Mouse (Mus musculus) embryonic facial prominence, embryonic 12.5 days (tissue): ENCODE results near the gene Tnnc2. TPM values are rescaled to one million over a fixed set of nuclear protein-coding genes. Genes with fewer than 3 reads are reported as not detected.

Experiments used
- ATAC-seq: fragments of 200-750 bp; cut with Nextera tagmentation; 2 replicates; pipeline ENCODE4 v1.8.0; 2017; ENCODE audit not compliant: insufficient number of reproducible peaks, insufficient read depth, low FRiP score, low TSS enrichment
- H3K27ac ChIP-seq: fragments of 300-500 bp; sonication (generic); 2 replicates; pipeline ENCODE4 v1.5.1; 2016; ENCODE audit warnings: mild to moderate bottlenecking
- H3K27me3 ChIP-seq: fragments of 300-500 bp; sonication (generic); 2 replicates; pipeline ENCODE4 v1.6.1; 2016; ENCODE audit warnings: mild to moderate bottlenecking, moderate library complexity
- H3K36me3 ChIP-seq: fragments of 300-500 bp; sonication (generic); 2 replicates; pipeline ENCODE4 v1.6.1; 2016; ENCODE audit warnings: mild to moderate bottlenecking
- H3K4me1 ChIP-seq: fragments of 300-500 bp; sonication (generic); 2 replicates; pipeline ENCODE4 v1.6.1; 2016
- H3K4me2 ChIP-seq: fragments of 300-500 bp; sonication (generic); replicated peaks from 2 replicates; pipeline ENCODE4 v1.6.1; 2016; ENCODE audit warnings: mild to moderate bottlenecking, moderate library complexity
- H3K4me3 ChIP-seq: fragments of 300-500 bp; sonication (generic); 2 replicates; pipeline ENCODE4 v1.5.1; 2016; ENCODE audit warnings: mild to moderate bottlenecking
- H3K9ac ChIP-seq: fragments of 300-500 bp; sonication (generic); 2 replicates; pipeline ENCODE4 v1.6.1; 2016; ENCODE audit warnings: mild to moderate bottlenecking, moderate library complexity
- H3K9me3 ChIP-seq: fragments of 300-500 bp; sonication (generic); 2 replicates; pipeline ENCODE4 v1.6.1; 2016; ENCODE audit warnings: mild to moderate bottlenecking, moderate library complexity
- WGBS: fragments of 180-500 bp; shearing (Covaris S2); methylation state at CpG from one replicate; pipeline ENCODE4 v1.1.7; 2016; 5-methylcytosine and 5-hydroxymethylcytosine counted together
- polyA plus RNA-seq: library from polyadenylated mRNA; unstranded; fragments of >200 nt; fragmentation: Nextera tagmentation; extraction: Ambion mirVana; gene quantifications from 2 replicates; pipeline ENCODE4 v1.2.1, GENCODE M21; 2016

Tnnc2 gene
- polyA plus RNA-seq, 1 experiment from 2014 or later = 40.6 TPM

DNA sequence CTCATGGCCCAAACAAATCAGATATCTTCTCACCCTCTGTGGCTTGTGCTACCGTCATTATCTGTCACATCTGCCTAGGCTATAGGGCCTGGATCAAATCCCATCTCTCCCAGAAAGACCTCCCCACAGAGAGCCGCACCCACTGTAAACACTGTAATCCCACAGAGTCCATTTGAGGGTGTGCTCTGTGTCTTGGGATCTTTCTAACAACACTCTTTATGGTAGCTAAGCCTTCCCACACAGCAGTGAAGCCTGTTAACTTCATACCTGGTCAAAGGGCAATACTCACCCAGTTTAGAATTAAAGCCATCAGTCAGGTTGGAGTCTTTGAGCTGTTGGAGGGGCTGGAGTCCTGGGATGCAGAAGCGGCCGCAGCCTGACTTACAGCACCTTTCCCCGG is 48.0 kb downstream of the Tnnc2 start:
- no peak overlapping the region for H3K4me2 ChIP-seq
- no peaks in the 10 kb centered on the region for H3K36me3 ChIP-seq
- ATAC-seq = no peak
- H3K27me3 ChIP-seq = no peaks in the 10 kb centered on the region
- no peaks in the 10 kb centered on the region for H3K9me3 ChIP-seq
- H3K9ac ChIP-seq = no peak overlapping the region
- H3K27ac ChIP-seq = no peak overlapping the region
- H3K4me1 ChIP-seq = no peaks in the 10 kb centered on the region
- no peak overlapping the region for H3K4me3 ChIP-seq
- 78% methylated on average over 5 of the region's 5 CpGs for WGBS

Other genes with a start within 250 kb of the Tnnc2 start
- gene Wfdc2, start 217.6 kb downstream of the Tnnc2 start, polyA plus RNA-seq = 49.9 and 59.6 TPM in 2 replicates
- not detected in 2 replicates for gene Spint3, start 206.5 kb downstream of the Tnnc2 start, polyA plus RNA-seq
- not detected in 2 replicates for gene Wfdc6a, start 194.5 kb downstream of the Tnnc2 start, polyA plus RNA-seq
- not detected in 2 replicates for gene Eppin, start 186.4 kb downstream of the Tnnc2 start, polyA plus RNA-seq
- gene Wfdc6b, start 166.4 kb downstream of the Tnnc2 start, polyA plus RNA-seq = not detected in 2 replicates
- gene Wfdc8, start 166.3 kb downstream of the Tnnc2 start, polyA plus RNA-seq = not detected in 2 replicates
- not detected in 2 replicates for gene Wfdc16, start 141.2 kb downstream of the Tnnc2 start, polyA plus RNA-seq
- gene Wfdc10, start 123.9 kb downstream of the Tnnc2 start, polyA plus RNA-seq = not detected in 2 replicates
- gene Wfdc9, start 123.4 kb downstream of the Tnnc2 start, polyA plus RNA-seq = not detected in 2 replicates
- gene Wfdc11, start 105.9 kb downstream of the Tnnc2 start, polyA plus RNA-seq = not detected in 2 replicates
- 0.45 TPM in 1 of 2 replicates, not detected in the other for gene Wfdc13, start 94.9 kb downstream of the Tnnc2 start, polyA plus RNA-seq
- gene Spint4, start 81.5 kb downstream of the Tnnc2 start, polyA plus RNA-seq = not detected in 2 replicates
- not detected in 2 replicates for gene Spint5, start 64.7 kb downstream of the Tnnc2 start, polyA plus RNA-seq
- gene Wfdc3, start 34.0 kb downstream of the Tnnc2 start, polyA plus RNA-seq = 0.72 and 1.3 TPM in 2 replicates
- 92.5 and 97.1 TPM in 2 replicates for gene Dnttip1, start 34.0 kb downstream of the Tnnc2 start, polyA plus RNA-seq
- gene Ube2c, start 10.1 kb downstream of the Tnnc2 start, polyA plus RNA-seq = 472 and 488 TPM in 2 replicates
- 18.3 and 19.6 TPM in 2 replicates for gene Snx21, start 5.9 kb upstream of the Tnnc2 start, polyA plus RNA-seq
- 16.8 and 16.9 TPM in 2 replicates for gene Acot8, start 24.9 kb upstream of the Tnnc2 start, polyA plus RNA-seq
- gene Zswim3, start 25.1 kb upstream of the Tnnc2 start, polyA plus RNA-seq = 9.0 and 9.5 TPM in 2 replicates
- 17.9 and 20.8 TPM in 2 replicates for gene Zswim1, start 42.7 kb upstream of the Tnnc2 start, polyA plus RNA-seq
- gene Spata25, start 48.6 kb upstream of the Tnnc2 start, polyA plus RNA-seq = 0.22 TPM in 1 of 2 replicates, not detected in the other
- 120 and 124 TPM in 2 replicates for gene Ctsa, start 52.9 kb upstream of the Tnnc2 start, polyA plus RNA-seq
- 6.7 and 7.4 TPM in 2 replicates for gene Neurl2, start 53.5 kb upstream of the Tnnc2 start, polyA plus RNA-seq
- gene Pltp, start 77.7 kb upstream of the Tnnc2 start, polyA plus RNA-seq = 57.8 and 59.4 TPM in 2 replicates
- gene Pcif1, start 99.3 kb upstream of the Tnnc2 start, polyA plus RNA-seq = 83.0 and 89.9 TPM in 2 replicates
- gene Zfp335, start 131.8 kb upstream of the Tnnc2 start, polyA plus RNA-seq = 16.9 and 17.4 TPM in 2 replicates
- gene Mmp9, start 160.8 kb upstream of the Tnnc2 start, polyA plus RNA-seq = 4.5 and 4.6 TPM in 2 replicates
- 1.9 and 2.0 TPM in 2 replicates for gene Slc12a5, start 180.8 kb upstream of the Tnnc2 start, polyA plus RNA-seq